Mouse (Mus musculus) stomach, embryonic 15.5 days (tissue): ENCODE results near the gene Zbtb12. TPM values are rescaled to one million over a fixed set of nuclear protein-coding genes. Genes with fewer than 3 reads are reported as not detected.

ENCODE experiments used
- ATAC-seq: fragments of 200-750 bp; cut with Nextera tagmentation; 2 replicates; pipeline ENCODE4 v1.8.0; 2017; ENCODE audit warnings: low read depth, moderate number of reproducible peaks, moderate TSS enrichment; ENCODE audit not compliant: insufficient read depth, low FRiP score
- H3K27ac ChIP-seq: fragments of 300-500 bp; sonication (generic); 2 replicates; pipeline ENCODE4 v1.5.1; 2015; ENCODE audit warnings: mild to moderate bottlenecking, inconsistent platforms
- H3K27me3 ChIP-seq: fragments of 300-500 bp; sonication (generic); replicated peaks from 2 replicates; pipeline ENCODE4 v1.6.1; 2015; ENCODE audit warnings: inconsistent platforms
- H3K36me3 ChIP-seq: fragments of 300-500 bp; sonication (generic); 2 replicates; pipeline ENCODE4 v1.6.1; 2015; ENCODE audit warnings: inconsistent platforms
- H3K4me1 ChIP-seq: fragments of 300-500 bp; sonication (generic); 2 replicates; pipeline ENCODE4 v1.6.1; 2015; ENCODE audit warnings: inconsistent platforms
- H3K4me2 ChIP-seq: fragments of 300-500 bp; sonication (generic); 2 replicates; pipeline ENCODE4 v1.6.1; 2015; ENCODE audit warnings: mild to moderate bottlenecking, inconsistent platforms
- H3K4me3 ChIP-seq: fragments of 300-500 bp; sonication (generic); replicated peaks from 2 replicates; pipeline ENCODE4 v1.5.1; 2015; ENCODE audit warnings: inconsistent platforms
- H3K9ac ChIP-seq: fragments of 300-500 bp; sonication (generic); 2 replicates; pipeline ENCODE4 v1.6.1; 2015; ENCODE audit warnings: inconsistent platforms
- H3K9me3 ChIP-seq: fragments of 300-500 bp; sonication (generic); 2 replicates; pipeline ENCODE4 v1.6.1; 2016; ENCODE audit warnings: inconsistent platforms
- WGBS: fragments of 180-500 bp; shearing (Covaris S2); methylation state at CpG from one replicate; pipeline ENCODE4 v1.1.7; 2015; 5-methylcytosine and 5-hydroxymethylcytosine counted together
- microRNA-seq: library from miRNA; unstranded; fragments of <30 nt; microRNA quantifications from one replicate; pipeline ENCODE4, GENCODE M21; 2016
- polyA plus RNA-seq: library from polyadenylated mRNA; unstranded; fragments of >200 nt; fragmentation: Nextera tagmentation; extraction: Ambion mirVana; gene quantifications from 2 replicates; pipeline ENCODE4 v1.2.1, GENCODE M21; 2015

The Zbtb12 gene
- polyA plus RNA-seq, 1 experiment from 2014 or later: 2.7 TPM

- Histone ChIP-seq H3K9ac (no peak overlapping the region), H3K4me3 (no peak overlapping the region), H3K9me3 (no peaks in the 10 kb centered on the region), H3K36me3 (no peaks in the 10 kb centered on the region), H3K4me1 (peaks cover 10% of the 10 kb centered on the region), H3K27ac (no peak overlapping the region), H3K4me2 (no peak overlapping the region), H3K27me3 (no peaks in the 10 kb centered on the region)
- 71% methylated on average over 24 of the region's 24 CpGs for WGBS
- ATAC-seq: no peak
Measured at GRCm38 (mm10) chr17:34934031-34934430, 54.7 kb downstream of the Zbtb12 start.

- ATAC-seq: no peak
- Histone ChIP-seq H3K4me3 (no peak overlapping the region), H3K27me3 (no peaks in the 10 kb centered on the region), H3K9me3 (no peaks in the 10 kb centered on the region), H3K4me2 (no peak overlapping the region), H3K36me3 (no peaks in the 10 kb centered on the region), H3K27ac (no peak overlapping the region), H3K4me1 (peaks cover 10% of the 10 kb centered on the region), H3K9ac (no peak overlapping the region; the same call in 1 of the 2 replicates)
- WGBS: 46% methylated on average over 8 of the region's 8 CpGs
Measured at GRCm38 (mm10) chr17:34934830-34935229, 55.5 kb downstream of the Zbtb12 start.

- ATAC-seq: no peak
- Histone ChIP-seq H3K9me3 (no peaks in the 10 kb centered on the region), H3K4me1 (peaks cover 4% of the 10 kb centered on the region), H3K4me3 (no peak overlapping the region), H3K9ac (no peak overlapping the region), H3K4me2 (no peak overlapping the region), H3K27me3 (no peaks in the 10 kb centered on the region), H3K27ac (no peak overlapping the region), H3K36me3 (no peaks in the 10 kb centered on the region)
- WGBS: 86% methylated on average over 6 of the region's 6 CpGs
Measured at GRCm38 (mm10) chr17:34937960-34938505, 58.8 kb downstream of the Zbtb12 start.

GRCm38 (mm10) chr17:34941344-34942041 lies 62.2 kb downstream of the Zbtb12 start:
- no peak; the same call in 1 of the 2 replicates for ATAC-seq
- H3K9me3 ChIP-seq: no peaks in the 10 kb centered on the region
- WGBS: 9% methylated on average over 15 of the region's 15 CpGs
- H3K27me3 ChIP-seq: no peaks in the 10 kb centered on the region
- peak overlapping the region; percentile 29 for H3K4me3 ChIP-seq
- peak overlapping the region; percentile 49 for H3K4me2 ChIP-seq
- H3K36me3 ChIP-seq: no peaks in the 10 kb centered on the region
- H3K9ac ChIP-seq: no peak overlapping the region
- H3K4me1 ChIP-seq: peaks cover 4% of the 10 kb centered on the region
- H3K27ac ChIP-seq: no peak overlapping the region

- no peak for ATAC-seq
- no peaks in the 10 kb centered on the region for H3K27me3 ChIP-seq
- no peak overlapping the region for H3K4me3 ChIP-seq
- whole genome bisulfite sequencing: 81% methylated on average over 4 of the region's 4 CpGs
- no peak overlapping the region for H3K27ac ChIP-seq
- H3K4me1 ChIP-seq: peaks cover 4% of the 10 kb centered on the region
- no peak overlapping the region for H3K4me2 ChIP-seq
- H3K9me3 ChIP-seq: no peaks in the 10 kb centered on the region
- no peaks in the 10 kb centered on the region for H3K36me3 ChIP-seq
- H3K9ac ChIP-seq: no peak overlapping the region
Measured at GRCm38 (mm10) chr17:34943128-34943815, 64.0 kb downstream of the Zbtb12 start.

GRCm38 (mm10) chr17:34944362-34944761 lies 65.1 kb downstream of the Zbtb12 start:
- no peak overlapping the region for H3K4me3 ChIP-seq
- peaks cover 1% of the 10 kb centered on the region; the same call in 1 of the 2 replicates for H3K36me3 ChIP-seq
- H3K9me3 ChIP-seq: no peaks in the 10 kb centered on the region
- no peak overlapping the region for H3K27ac ChIP-seq
- no peak for ATAC-seq
- peaks cover 4% of the 10 kb centered on the region for H3K4me1 ChIP-seq
- no peak overlapping the region for H3K9ac ChIP-seq
- H3K4me2 ChIP-seq: no peak overlapping the region
- no peaks in the 10 kb centered on the region for H3K27me3 ChIP-seq

Small RNAs within 50 kb of the gene (microRNA-seq; reads per million reads assigned to microRNA genes)
- gene Mir6970 (not detected), gene Mir6971 (1.2 reads per million), gene Mir6972 (not detected)

Other genes starting within 250 kb of the Zbtb12 start
- 0.35 and 0.63 TPM in 2 replicates for gene Prrt1, start 249.9 kb upstream of the Zbtb12 start, polyA plus RNA-seq
- 14.0 and 14.5 TPM in 2 replicates for gene Fkbpl, start 234.7 kb upstream of the Zbtb12 start, polyA plus RNA-seq
- gene Atf6b, start 232.3 kb upstream of the Zbtb12 start, polyA plus RNA-seq: 72.0 and 76.7 TPM in 2 replicates
- gene Tnxb, start 208.9 kb upstream of the Zbtb12 start, polyA plus RNA-seq: 0.97 and 1.4 TPM in 2 replicates
- gene C4b, start 135.6 kb upstream of the Zbtb12 start, polyA plus RNA-seq: 0.44 and 0.65 TPM in 2 replicates
- gene Cyp21a1, start 74.9 kb upstream of the Zbtb12 start, polyA plus RNA-seq: 1.1 and 1.7 TPM in 2 replicates
- 25.7 and 26.5 TPM in 2 replicates for gene Stk19, start 42.5 kb upstream of the Zbtb12 start, polyA plus RNA-seq
- 52.9 and 53.1 TPM in 2 replicates for gene Dxo, start 42.5 kb upstream of the Zbtb12 start, polyA plus RNA-seq
- 39.5 and 48.8 TPM in 2 replicates for gene Skiv2l, start 29.3 kb upstream of the Zbtb12 start, polyA plus RNA-seq
- 87.8 and 103 TPM in 2 replicates for gene Nelfe, start 29.1 kb upstream of the Zbtb12 start, polyA plus RNA-seq
- gene Cfb, start 17.0 kb upstream of the Zbtb12 start, polyA plus RNA-seq: 20.8 and 30.4 TPM in 2 replicates
- not detected in 2 replicates for gene Gm20547, start 2.6 kb downstream of the Zbtb12 start, polyA plus RNA-seq
- gene C2, start 18.8 kb downstream of the Zbtb12 start, polyA plus RNA-seq: 4.4 and 6.2 TPM in 2 replicates
- 70.0 and 74.5 TPM in 2 replicates for gene Ehmt2, start 19.0 kb downstream of the Zbtb12 start, polyA plus RNA-seq
- gene Slc44a4, start 35.0 kb downstream of the Zbtb12 start, polyA plus RNA-seq: 15.2 and 17.9 TPM in 2 replicates
- 36.9 and 44.5 TPM in 2 replicates for gene Neu1, start 51.8 kb downstream of the Zbtb12 start, polyA plus RNA-seq
- 0.34 and 0.90 TPM in 2 replicates for gene Hspa1b, start 79.8 kb downstream of the Zbtb12 start, polyA plus RNA-seq
- gene Gm20481, start 90.4 kb downstream of the Zbtb12 start, polyA plus RNA-seq: not detected in 2 replicates
- gene Hspa1a, start 92.7 kb downstream of the Zbtb12 start, polyA plus RNA-seq: 9.9 and 12.1 TPM in 2 replicates
- 0.49 and 0.89 TPM in 2 replicates for gene Hspa1l, start 93.2 kb downstream of the Zbtb12 start, polyA plus RNA-seq
- gene Lsm2, start 102.4 kb downstream of the Zbtb12 start, polyA plus RNA-seq: 175 and 182 TPM in 2 replicates
- 119 and 124 TPM in 2 replicates for gene Vars, start 121.5 kb downstream of the Zbtb12 start, polyA plus RNA-seq
- 0.31 TPM in 2 replicates for gene Vwa7, start 137.1 kb downstream of the Zbtb12 start, polyA plus RNA-seq
- gene Sapcd1, start 148.5 kb downstream of the Zbtb12 start, polyA plus RNA-seq: 13.2 and 14.8 TPM in 2 replicates
- gene Msh5, start 167.3 kb downstream of the Zbtb12 start, polyA plus RNA-seq: 3.8 and 4.8 TPM in 2 replicates
- gene Clic1, start 170.5 kb downstream of the Zbtb12 start, polyA plus RNA-seq: 361 and 363 TPM in 2 replicates
- 210 and 216 TPM in 2 replicates for gene Ddah2, start 179.6 kb downstream of the Zbtb12 start, polyA plus RNA-seq
- gene Ly6g6c, start 185.9 kb downstream of the Zbtb12 start, polyA plus RNA-seq: 6.2 and 17.2 TPM in 2 replicates
- gene Mpig6b, start 186.7 kb downstream of the Zbtb12 start, polyA plus RNA-seq: 0.44 and 0.73 TPM in 2 replicates
- gene Ly6g6e, start 197.4 kb downstream of the Zbtb12 start, polyA plus RNA-seq: 9.4 and 16.8 TPM in 2 replicates
- 3.6 and 4.4 TPM in 2 replicates for gene Ly6g6d, start 198.6 kb downstream of the Zbtb12 start, polyA plus RNA-seq
- gene Ly6g6f, start 206.1 kb downstream of the Zbtb12 start, polyA plus RNA-seq: 0.15 and 0.41 TPM in 2 replicates
- gene Abhd16a, start 209.8 kb downstream of the Zbtb12 start, polyA plus RNA-seq: 92.0 and 97.8 TPM in 2 replicates
- not detected in 2 replicates for gene Ly6g5c, start 228.8 kb downstream of the Zbtb12 start, polyA plus RNA-seq
- gene Ly6g5b, start 235.9 kb downstream of the Zbtb12 start, polyA plus RNA-seq: 0.69 and 0.85 TPM in 2 replicates
- 17.4 and 19.1 TPM in 2 replicates for gene Gpank1, start 242.0 kb downstream of the Zbtb12 start, polyA plus RNA-seq
- 251 and 262 TPM in 2 replicates for gene Csnk2b, start 242.6 kb downstream of the Zbtb12 start, polyA plus RNA-seq
- 11.9 and 12.2 TPM in 2 replicates for gene D17H6S53E, start 246.9 kb downstream of the Zbtb12 start, polyA plus RNA-seq